Mouse (Mus musculus) erythroblast, embryonic 14.5 days (primary cell): Measurements from ENCODE around the gene Mrtfa.

Experiments used
- GATA1 ChIP-seq: IDR thresholded peaks from 2 replicates; pipeline ENCODE4 v1.6.1; 2012; ENCODE audit warnings: low read length, inconsistent platforms, mixed read lengths
- TAL1 ChIP-seq: IDR thresholded peaks from 3 replicates; pipeline ENCODE4 v1.6.1; 2012; ENCODE audit warnings: low read length, inconsistent platforms, mixed read lengths

DNA sequence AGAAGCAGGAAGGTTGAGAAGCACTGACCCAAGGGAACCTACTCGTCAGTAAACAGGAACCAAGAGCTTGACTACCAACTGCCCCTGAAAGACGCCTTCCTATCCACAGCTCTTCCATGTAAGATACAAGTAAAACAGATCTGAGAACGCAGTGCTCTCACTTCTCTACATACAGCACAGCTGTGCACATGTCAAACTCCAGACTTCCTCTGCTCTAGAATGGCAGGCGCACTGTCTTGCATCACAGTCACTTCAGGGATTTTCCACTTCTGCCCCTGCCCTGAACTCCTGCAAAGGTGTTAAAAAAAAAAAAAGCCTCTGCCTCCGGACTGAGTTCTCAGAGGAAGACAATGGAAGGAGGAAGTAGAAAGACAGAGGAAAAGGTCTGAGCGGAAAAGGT is 78.0 kb downstream of the Mrtfa start:
- TF ChIP-seq GATA1 (no peak), TAL1 (no peak)
